Mouse (Mus musculus): ENCODE data around the gene Gar1. TPM values are rescaled to one million over a fixed set of nuclear protein-coding genes. Genes with fewer than 3 reads are reported as not detected.
A peak's percentile ranks its signal among the peaks of the same experiment; 100 is the strongest.

Gene Gar1
- polyA plus RNA-seq, 1 experiment, result 15.3 TPM

GRCm38 (mm10) chr3:129826691-129827090 lies 4.5 kb downstream of the Gar1 start:
- H3K4me3 ChIP-seq (ENCODE audit: insufficient read depth, low read depth, low read length), result no peak overlapping the region
- H3K4me1 ChIP-seq (ENCODE audit: control insufficient read depth, insufficient read depth, insufficient read length, low read length), result no peaks in the 10 kb centered on the region
- H3K27ac ChIP-seq (replicated peaks; ENCODE audit: low read depth, low read length), result no peak overlapping the region

- Histone ChIP-seq H3K4me1 (ENCODE audit: control insufficient read depth, insufficient read depth, insufficient read length, low read length) (no peaks in the 10 kb centered on the region), H3K4me3 (ENCODE audit: insufficient read depth, low read depth, low read length) (no peak overlapping the region), H3K27ac (replicated peaks; ENCODE audit: low read depth, low read length) (no peak overlapping the region)
Observed at GRCm38 (mm10) chr3:129824891-129825290, 6.3 kb downstream of the Gar1 start.

GRCm38 (mm10) chr3:129824146-129824545 lies 7.0 kb downstream of the Gar1 start:
- no peak overlapping the region for H3K27ac ChIP-seq (replicated peaks; ENCODE audit: low read depth, low read length)
- H3K4me1 ChIP-seq (ENCODE audit: control insufficient read depth, insufficient read depth, insufficient read length, low read length), result no peaks in the 10 kb centered on the region
- H3K4me3 ChIP-seq (ENCODE audit: insufficient read depth, low read depth, low read length), result no peak overlapping the region

GRCm38 (mm10) chr3:129823293-129823692 lies 7.9 kb downstream of the Gar1 start:
- Histone ChIP-seq H3K4me1 (ENCODE audit: control insufficient read depth, insufficient read depth, insufficient read length, low read length) (no peaks in the 10 kb centered on the region), H3K27ac (replicated peaks; ENCODE audit: low read depth, low read length) (no peak overlapping the region), H3K4me3 (ENCODE audit: insufficient read depth, low read depth, low read length) (no peak overlapping the region)

- no peak within 1 kb of the TSS for H3K27ac ChIP-seq (replicated peaks; ENCODE audit: low read depth, low read length)
- H3K4me1 ChIP-seq (ENCODE audit: control insufficient read depth, insufficient read depth, insufficient read length, low read length), result no peaks in the 10 kb centered on the region
- H3K4me3 ChIP-seq (ENCODE audit: insufficient read depth, low read depth, low read length), result no peak within 1 kb of the TSS
Observed at GRCm38 (mm10) chr3:129822206-129822775, 8.9 kb downstream of the Gar1 start, which contains the start of gene Rrh. TSS of gene Rrh (minus strand) at chr3:129822587.

GRCm38 (mm10) chr3:129821736-129822135 lies 9.5 kb downstream of the Gar1 start:
- Histone ChIP-seq H3K4me3 (ENCODE audit: insufficient read depth, low read depth, low read length) (no peak overlapping the region), H3K4me1 (ENCODE audit: control insufficient read depth, insufficient read depth, insufficient read length, low read length) (no peaks in the 10 kb centered on the region), H3K27ac (replicated peaks; ENCODE audit: low read depth, low read length) (no peak overlapping the region)

GRCm38 (mm10) chr3:129820847-129821246 lies 10.3 kb downstream of the Gar1 start:
- Histone ChIP-seq H3K4me3 (ENCODE audit: insufficient read depth, low read depth, low read length) (no peak overlapping the region), H3K4me1 (ENCODE audit: control insufficient read depth, insufficient read depth, insufficient read length, low read length) (no peaks in the 10 kb centered on the region), H3K27ac (replicated peaks; ENCODE audit: low read depth, low read length) (peak overlapping the region; percentile 49; the same call in 1 of the 2 replicates)

- H3K4me3 ChIP-seq (ENCODE audit: insufficient read depth, low read depth, low read length), result no peak within 1 kb of the TSS
- no peaks in the 10 kb centered on the region for H3K4me1 ChIP-seq (ENCODE audit: control insufficient read depth, insufficient read depth, insufficient read length, low read length)
- H3K27ac ChIP-seq (replicated peaks; ENCODE audit: low read depth, low read length), result no peak within 1 kb of the TSS
Observed at GRCm38 (mm10) chr3:129803765-129804164, 27.4 kb downstream of the Gar1 start, which contains the start of gene Lrit3. TSS of gene Lrit3 (minus strand) at chr3:129804030.

GRCm38 (mm10) chr3:129799011-129799410 lies 32.2 kb downstream of the Gar1 start:
- Histone ChIP-seq H3K4me3 (ENCODE audit: insufficient read depth, low read depth, low read length) (no peak overlapping the region), H3K4me1 (ENCODE audit: control insufficient read depth, insufficient read depth, insufficient read length, low read length) (no peaks in the 10 kb centered on the region), H3K27ac (replicated peaks; ENCODE audit: low read depth, low read length) (no peak overlapping the region)

- no peak overlapping the region for H3K4me3 ChIP-seq (ENCODE audit: insufficient read depth, low read depth, low read length)
- no peak overlapping the region for H3K27ac ChIP-seq (replicated peaks; ENCODE audit: low read depth, low read length)
- no peaks in the 10 kb centered on the region for H3K4me1 ChIP-seq (ENCODE audit: control insufficient read depth, insufficient read depth, insufficient read length, low read length)
Observed at GRCm38 (mm10) chr3:129798551-129798950, 32.6 kb downstream of the Gar1 start.

GRCm38 (mm10) chr3:129797341-129797740 lies 33.9 kb downstream of the Gar1 start:
- H3K27ac ChIP-seq (replicated peaks; ENCODE audit: low read depth, low read length), result no peak overlapping the region
- H3K4me3 ChIP-seq (ENCODE audit: insufficient read depth, low read depth, low read length), result no peak overlapping the region
- no peaks in the 10 kb centered on the region for H3K4me1 ChIP-seq (ENCODE audit: control insufficient read depth, insufficient read depth, insufficient read length, low read length)

- Histone ChIP-seq H3K27ac (replicated peaks; ENCODE audit: low read depth, low read length) (no peak overlapping the region), H3K4me1 (ENCODE audit: control insufficient read depth, insufficient read depth, insufficient read length, low read length) (no peaks in the 10 kb centered on the region), H3K4me3 (ENCODE audit: insufficient read depth, low read depth, low read length) (no peak overlapping the region)
Observed at GRCm38 (mm10) chr3:129793801-129794200, 37.4 kb downstream of the Gar1 start.

GRCm38 (mm10) chr3:129782746-129783145 lies 48.5 kb downstream of the Gar1 start:
- no peak overlapping the region for H3K4me3 ChIP-seq (ENCODE audit: insufficient read depth, low read depth, low read length)
- H3K27ac ChIP-seq (replicated peaks; ENCODE audit: low read depth, low read length), result no peak overlapping the region

GRCm38 (mm10) chr3:129781435-129781834 lies 49.8 kb downstream of the Gar1 start:
- no peaks in the 10 kb centered on the region for H3K4me1 ChIP-seq (ENCODE audit: control insufficient read depth, insufficient read depth, insufficient read length, low read length)
- H3K27ac ChIP-seq (replicated peaks; ENCODE audit: low read depth, low read length), result no peak overlapping the region
- H3K4me3 ChIP-seq (ENCODE audit: insufficient read depth, low read depth, low read length), result no peak overlapping the region

More at GRCm38 (mm10) chr3:129782746-129783145, 48.5 kb downstream of the Gar1 start:
- H3K4me1 ChIP-seq (ENCODE audit: control insufficient read depth, insufficient read depth, insufficient read length, low read length), result no peaks in the 10 kb centered on the region
